Mouse (Mus musculus) erythroblast, embryonic 14.5 days (primary cell): Measurements from ENCODE around the gene Isyna1. TPM values are rescaled to one million over a fixed set of nuclear protein-coding genes. Genes with fewer than 3 reads are reported as not detected.

Experiments
- H3K27me3 ChIP-seq: 2 replicates; pipeline ENCODE4 v1.6.1; 2012; ENCODE audit warnings: inconsistent platforms; ENCODE audit not compliant: control insufficient read depth
- H3K36me3 ChIP-seq: 2 replicates; pipeline ENCODE4 v1.6.1; 2012; ENCODE audit warnings: mild to moderate bottlenecking, inconsistent platforms; ENCODE audit not compliant: control insufficient read depth
- H3K4me1 ChIP-seq: 2 replicates; pipeline ENCODE4 v1.6.1; 2012; ENCODE audit warnings: inconsistent platforms; ENCODE audit not compliant: control insufficient read depth
- H3K4me3 ChIP-seq: replicated peaks from 2 replicates; pipeline ENCODE3; 2012; ENCODE audit warnings: moderate library complexity, mild to moderate bottlenecking, inconsistent platforms
- H3K9me3 ChIP-seq: 2 replicates; pipeline ENCODE4 v1.6.1; 2012; ENCODE audit warnings: low read length, inconsistent platforms, mixed read lengths; ENCODE audit not compliant: control insufficient read depth
- GATA1 ChIP-seq: IDR thresholded peaks from 2 replicates; pipeline ENCODE4 v1.6.1; 2012; ENCODE audit warnings: low read length, inconsistent platforms, mixed read lengths
- TAL1 ChIP-seq: IDR thresholded peaks from 3 replicates; pipeline ENCODE4 v1.6.1; 2012; ENCODE audit warnings: low read length, inconsistent platforms, mixed read lengths
- polyA plus RNA-seq: library from polyadenylated mRNA; stranded (reverse); fragments of >175 nt; gene quantifications from 2 replicates; pipeline ENCODE4 v1.2.3, GENCODE M21; 2012

The Isyna1 gene
- polyA plus RNA-seq, 1 experiment = 13.4 TPM

DNA sequence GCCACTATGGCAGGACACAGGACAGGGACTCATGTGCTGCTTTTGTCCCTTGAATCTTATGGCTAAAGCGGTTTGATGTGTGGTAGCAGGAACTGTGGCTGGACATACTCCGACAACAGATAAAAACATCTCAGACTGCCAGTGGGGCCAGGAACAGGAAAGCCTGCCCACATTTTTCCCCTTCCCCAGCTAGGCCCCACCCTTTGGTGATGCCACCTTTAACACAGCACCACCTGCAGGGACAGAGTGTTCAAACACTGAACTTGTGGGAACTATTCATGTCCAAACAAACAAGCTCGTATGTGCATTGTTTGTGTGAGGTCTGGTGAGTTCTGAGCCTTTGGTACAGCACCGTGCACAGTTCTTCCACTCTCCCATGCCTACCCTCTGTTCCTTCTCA, 35.8 kb upstream of the Isyna1 start:
- Histone ChIP-seq H3K4me1 (peaks cover 70% of the 10 kb centered on the region), H3K9me3 (no peaks in the 10 kb centered on the region), H3K27me3 (no peaks in the 10 kb centered on the region), H3K4me3 (no peak overlapping the region), H3K36me3 (peaks cover 53% of the 10 kb centered on the region)
- TF ChIP-seq TAL1 (no peak), GATA1 (no peak)

DNA sequence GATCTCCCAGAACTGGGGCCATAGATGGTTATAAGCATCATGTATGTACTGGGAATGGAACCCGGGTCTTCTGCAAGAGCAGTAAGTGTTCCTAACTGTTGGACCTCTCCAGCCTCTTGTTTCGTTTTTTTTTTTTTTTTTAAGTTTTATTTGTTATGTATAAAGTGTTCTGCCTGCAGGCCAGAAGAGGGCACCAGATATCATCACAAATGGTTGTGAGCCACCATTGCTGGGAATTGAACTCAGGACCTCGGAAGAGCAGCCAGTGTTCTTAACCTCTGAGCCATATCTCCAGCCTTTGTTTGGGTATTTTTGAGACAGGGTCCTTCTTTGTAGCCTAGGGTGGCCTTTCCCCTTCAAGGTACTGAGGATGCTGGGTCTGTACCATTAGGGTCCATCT, 35.2 kb upstream of the Isyna1 start:
- Histone ChIP-seq H3K9me3 (no peaks in the 10 kb centered on the region), H3K4me1 (peaks cover 69% of the 10 kb centered on the region), H3K36me3 (peaks cover 49% of the 10 kb centered on the region), H3K27me3 (no peaks in the 10 kb centered on the region), H3K4me3 (no peak overlapping the region)
- TF ChIP-seq TAL1 = no peak
- no peak for TF ChIP-seq GATA1

DNA sequence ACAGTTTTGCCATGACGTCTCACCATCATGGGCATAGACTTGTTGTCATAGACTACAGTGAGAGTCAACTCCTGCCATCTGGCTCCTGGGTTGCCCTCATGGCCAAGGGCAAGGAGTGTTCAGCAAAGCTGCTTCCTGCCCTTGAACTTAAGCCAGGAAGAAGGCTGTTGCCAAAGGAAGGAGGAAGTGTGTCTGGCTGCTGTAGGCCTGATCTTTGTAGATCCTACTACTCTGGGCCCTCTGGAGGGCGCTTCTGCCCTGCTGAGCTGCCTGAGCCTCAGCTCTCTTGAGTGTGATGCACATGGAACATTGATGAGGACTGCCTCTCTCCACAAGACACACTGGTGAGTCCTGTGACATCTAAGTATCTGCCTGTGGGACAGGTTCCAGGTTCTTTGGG, 34.1 kb upstream of the Isyna1 start:
- Histone ChIP-seq H3K4me3 (no peak overlapping the region), H3K4me1 (peaks cover 79% of the 10 kb centered on the region), H3K9me3 (no peaks in the 10 kb centered on the region)

DNA sequence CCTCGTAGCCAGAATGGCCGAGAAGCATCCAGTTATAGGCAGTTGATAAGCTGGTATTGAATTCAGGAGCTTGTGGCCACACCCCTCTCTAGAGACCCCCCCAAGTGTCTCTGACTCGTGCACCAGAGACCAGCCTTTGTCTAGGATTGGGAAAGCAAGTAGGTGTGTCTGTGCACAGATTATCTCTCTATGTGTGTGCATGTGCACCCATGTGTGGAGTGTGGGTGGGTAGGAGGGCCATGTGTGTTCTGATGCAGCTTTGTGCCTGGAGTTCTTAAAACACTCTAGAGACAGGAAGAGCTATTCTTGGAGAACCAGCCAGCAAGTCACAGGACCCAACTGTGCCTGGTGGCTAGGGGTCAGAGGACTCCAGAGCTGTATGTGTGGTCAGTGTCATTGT, 33.6 kb upstream of the Isyna1 start:
- Histone ChIP-seq H3K36me3 (peaks cover 55% of the 10 kb centered on the region), H3K4me1 (peaks cover 83% of the 10 kb centered on the region), H3K9me3 (no peaks in the 10 kb centered on the region), H3K4me3 (no peak overlapping the region), H3K27me3 (no peaks in the 10 kb centered on the region)
- TF ChIP-seq GATA1 = no peak
- no peak for TF ChIP-seq TAL1

More for the DNA sequence above, 34.1 kb upstream of the Isyna1 start:
- Histone ChIP-seq H3K27me3 (no peaks in the 10 kb centered on the region), H3K36me3 (peaks cover 51% of the 10 kb centered on the region)
- TF ChIP-seq TAL1 (no peak), GATA1 (no peak)

DNA sequence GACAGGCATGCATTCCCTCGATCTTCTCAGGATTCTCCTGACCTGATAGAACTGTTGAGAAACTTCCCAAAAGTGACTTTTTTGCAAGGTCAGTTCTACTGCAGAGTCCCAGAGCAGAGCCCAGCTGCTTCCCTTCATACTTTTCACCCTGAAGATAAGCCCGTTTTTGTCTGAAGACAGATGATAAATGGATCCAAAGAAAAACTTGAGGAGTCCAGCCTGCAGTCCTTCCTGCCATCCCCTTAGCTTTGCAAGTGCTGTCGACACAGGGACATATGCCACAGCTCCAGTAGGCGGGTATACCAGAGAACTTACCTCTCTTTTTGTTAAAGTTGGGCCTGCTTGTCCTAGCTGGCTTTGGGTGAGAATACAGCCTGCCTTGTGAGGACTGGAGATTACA, 32.8 kb upstream of the Isyna1 start:
- Histone ChIP-seq H3K36me3 (peaks cover 52% of the 10 kb centered on the region), H3K4me1 (peaks cover 82% of the 10 kb centered on the region), H3K9me3 (no peaks in the 10 kb centered on the region), H3K4me3 (no peak overlapping the region), H3K27me3 (no peaks in the 10 kb centered on the region)
- TF ChIP-seq TAL1 (no peak), GATA1 (no peak)

DNA sequence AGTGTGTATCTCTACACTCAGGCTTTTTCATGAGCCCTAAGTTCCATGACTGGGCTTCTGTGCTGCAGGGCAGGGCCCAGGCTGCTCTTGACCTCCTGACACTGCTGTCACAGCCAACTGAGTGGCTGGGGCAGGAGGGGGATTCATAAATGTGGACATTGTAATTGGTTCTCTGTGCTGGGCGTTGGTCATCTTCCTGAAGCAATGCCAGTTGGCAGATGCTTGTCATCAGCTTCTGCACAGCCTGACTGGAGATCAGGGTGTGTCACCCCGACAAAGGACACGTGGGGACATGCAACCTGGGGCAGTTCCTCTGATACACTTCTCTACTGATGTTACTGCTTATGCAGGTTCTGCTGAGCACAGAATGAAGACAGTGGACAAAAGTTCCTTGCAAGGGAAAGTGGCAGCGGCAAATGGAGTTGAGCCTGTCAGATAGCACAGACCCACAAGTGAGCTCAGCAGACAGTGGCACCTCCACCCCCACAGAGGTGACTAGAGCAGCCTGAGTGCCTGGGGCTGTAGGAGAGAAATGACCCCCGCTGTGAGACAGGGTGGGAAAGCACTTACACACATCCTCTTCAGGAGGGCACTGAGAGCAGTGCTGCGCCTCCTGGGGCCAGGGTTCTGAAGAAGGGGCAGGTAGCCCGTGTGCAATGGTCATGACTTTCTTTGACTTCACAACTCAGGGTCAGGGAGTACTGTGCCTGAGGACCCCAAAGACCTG, 32.2 kb upstream of the Isyna1 start:
- peaks cover 80% of the 10 kb centered on the region for H3K4me1 ChIP-seq
- no peak for TF ChIP-seq GATA1
- TF ChIP-seq TAL1 = no peak
- peaks cover 51% of the 10 kb centered on the region for H3K36me3 ChIP-seq
- no peak overlapping the region for H3K4me3 ChIP-seq
- no peaks in the 10 kb centered on the region for H3K9me3 ChIP-seq
- H3K27me3 ChIP-seq = no peaks in the 10 kb centered on the region

DNA sequence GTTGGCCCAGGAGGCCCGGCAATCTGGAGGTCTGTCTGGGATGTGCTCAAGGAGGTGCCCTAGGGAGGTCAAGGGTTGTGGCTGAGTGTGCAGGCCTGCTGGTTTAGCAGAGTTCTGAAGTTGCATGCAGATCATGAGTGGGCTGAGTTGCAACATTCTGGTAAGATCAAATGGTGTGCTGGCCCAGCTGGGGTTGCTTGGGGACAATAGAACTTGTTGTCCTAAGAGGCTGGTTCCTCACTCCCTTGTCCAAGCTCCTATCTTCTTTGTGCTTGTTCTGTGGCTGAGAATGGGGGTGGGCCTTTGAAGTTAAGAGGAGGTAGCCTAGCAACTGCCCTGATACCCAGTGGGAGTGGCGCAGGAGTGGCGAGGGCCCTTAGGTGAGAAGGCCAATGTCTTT, 31.4 kb upstream of the Isyna1 start:
- TF ChIP-seq TAL1 (no peak), GATA1 (no peak)
- peaks cover 45% of the 10 kb centered on the region for H3K36me3 ChIP-seq
- no peaks in the 10 kb centered on the region for H3K9me3 ChIP-seq
- no peak overlapping the region for H3K4me3 ChIP-seq
- peaks cover 75% of the 10 kb centered on the region for H3K4me1 ChIP-seq
- H3K27me3 ChIP-seq = no peaks in the 10 kb centered on the region

DNA sequence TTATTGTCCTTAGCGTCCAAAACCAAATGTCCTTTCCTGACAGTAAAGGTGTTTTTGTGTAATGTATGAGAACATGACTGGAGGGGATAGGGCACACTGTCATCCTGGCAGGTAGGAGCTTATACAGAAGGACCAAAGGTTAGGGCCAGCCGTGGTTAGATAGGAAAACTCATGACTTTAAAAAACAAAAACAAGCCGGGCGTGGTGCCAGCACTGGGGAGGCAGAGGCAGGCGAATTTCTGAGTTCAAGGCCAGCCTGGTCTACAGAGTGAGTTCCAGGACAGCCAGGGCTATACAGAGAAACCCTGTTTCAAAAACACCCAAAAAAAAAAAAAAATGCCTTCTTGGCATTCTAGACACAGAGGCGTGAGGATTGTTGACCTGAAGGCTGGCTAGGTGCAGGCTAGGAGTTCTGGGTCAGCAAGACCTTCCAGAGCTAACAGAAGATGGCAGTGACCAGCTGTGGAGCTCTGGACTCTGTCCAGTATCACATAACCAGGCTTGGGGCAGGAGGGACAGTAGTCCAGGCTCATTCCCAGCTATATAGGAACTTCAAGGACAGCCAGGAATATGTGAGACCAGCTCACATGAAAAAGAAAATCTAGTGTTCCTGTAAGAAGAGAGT, 30.3 kb upstream of the Isyna1 start:
- TF ChIP-seq GATA1 = no peak
- TF ChIP-seq TAL1 = no peak
- Histone ChIP-seq H3K36me3 (peaks cover 39% of the 10 kb centered on the region), H3K4me3 (no peak overlapping the region), H3K27me3 (no peaks in the 10 kb centered on the region), H3K4me1 (peaks cover 65% of the 10 kb centered on the region), H3K9me3 (no peaks in the 10 kb centered on the region)

DNA sequence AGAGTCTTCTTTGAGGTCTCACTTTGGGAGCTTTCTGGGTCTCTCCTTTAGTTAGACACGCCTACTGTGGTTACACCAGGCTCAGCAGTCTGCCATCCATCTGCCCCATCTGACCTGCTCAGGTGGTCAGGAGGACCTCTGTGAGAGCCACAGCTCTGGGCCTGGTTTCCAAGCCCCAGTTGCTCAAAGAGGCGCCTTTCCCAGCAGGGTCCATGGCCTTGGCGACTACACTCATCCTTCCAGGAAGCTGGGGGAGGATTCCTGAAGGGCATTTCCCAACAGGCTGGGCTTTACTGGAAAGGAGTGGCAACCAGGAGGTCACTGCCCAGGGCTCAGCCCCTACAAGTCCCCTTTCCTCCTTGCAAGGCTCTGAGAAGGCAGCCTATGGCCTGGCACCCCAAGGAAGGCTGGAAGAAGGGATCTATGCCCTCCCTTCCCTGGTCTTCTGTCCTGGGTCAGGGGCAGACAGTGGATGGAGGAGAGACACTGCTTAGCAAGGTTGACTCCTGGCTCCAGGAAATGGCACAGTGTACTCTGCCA, 29.4 kb upstream of the Isyna1 start:
- Histone ChIP-seq H3K4me3 (no peak overlapping the region), H3K27me3 (no peaks in the 10 kb centered on the region), H3K9me3 (no peaks in the 10 kb centered on the region), H3K4me1 (peaks cover 60% of the 10 kb centered on the region), H3K36me3 (peaks cover 39% of the 10 kb centered on the region)
- TF ChIP-seq TAL1 (no peak), GATA1 (no peak)

DNA sequence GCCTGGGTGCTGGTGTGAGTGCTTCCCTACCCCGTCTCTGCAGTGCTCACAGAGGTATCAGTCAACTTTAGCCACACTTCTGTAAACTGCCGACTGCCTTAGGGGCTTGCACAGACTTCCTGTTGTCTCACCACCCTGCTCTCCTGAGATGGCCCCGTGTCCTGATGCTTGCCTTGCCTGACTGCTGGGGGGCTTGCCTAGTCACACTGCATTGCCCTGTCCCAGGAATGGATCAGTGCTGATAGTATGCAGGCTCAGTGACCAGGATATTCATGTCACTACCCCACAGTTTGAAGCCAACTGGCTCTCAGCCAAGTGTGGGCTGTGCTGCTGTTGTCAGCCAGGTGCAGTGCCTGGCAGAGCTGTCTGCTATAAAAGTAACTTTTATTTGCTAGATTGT, 28.6 kb upstream of the Isyna1 start:
- Histone ChIP-seq H3K9me3 (no peaks in the 10 kb centered on the region), H3K4me1 (peaks cover 59% of the 10 kb centered on the region), H3K36me3 (peaks cover 40% of the 10 kb centered on the region)

More for the DNA sequence above, 28.6 kb upstream of the Isyna1 start:
- H3K27me3 ChIP-seq = no peaks in the 10 kb centered on the region
- TF ChIP-seq TAL1 = no peak
- TF ChIP-seq GATA1 = no peak
- H3K4me3 ChIP-seq = no peak overlapping the region
